Mouse (Mus musculus) layer of hippocampus, postnatal 36 days (tissue): ENCODE data around the gene Tuba4a. TPM values are rescaled to one million over a fixed set of nuclear protein-coding genes. Genes with fewer than 3 reads are reported as not detected.
"Not testable (repeated sequence)": the region's sequence is repeated elsewhere in the genome, so short reads cannot be mapped to it uniquely, and the experiment has no call there.

Experiments used
- DNase-seq, 2 experiments: peaks; one replicate each; pipeline ENCODE4 v3.0.0; 2022
- total RNA-seq, 2 experiments: library from RNA; stranded (reverse); gene quantifications; 2 replicates each; pipeline ENCODE4 v1.2.3; 2021

Gene Tuba4a
- total RNA-seq, 2 experiments from 2014 or later = 517 to 555 TPM

GRCm38 (mm10) chr1:75236117-75237050 lies 16.7 kb upstream of the Tuba4a start, which contains the start of gene Dnajb2:
Dnajb2 (plus strand) TSS chr1:75236406.
- DNase-seq = peak; percentile 82 to 83

- DNase-seq = peak in 1 of 2 experiments; percentile 71
These were observed 14.9 kb upstream of the Tuba4a start for GRCm38 (mm10) chr1:75234606-75235005.

GRCm38 (mm10) chr1:75232489-75232888 lies 12.8 kb upstream of the Tuba4a start:
- DNase-seq = not testable (repeated sequence)

GRCm38 (mm10) chr1:75231664-75232152 lies 12.0 kb upstream of the Tuba4a start, which contains the start of gene A630095N17Rik:
A630095N17Rik (minus strand) TSS chr1:75232102.
- DNase-seq = no peak

GRCm38 (mm10) chr1:75231224-75231623 lies 11.6 kb upstream of the Tuba4a start:
- DNase-seq = no peak

- no peak for DNase-seq
These were observed 10.8 kb upstream of the Tuba4a start for GRCm38 (mm10) chr1:75230335-75230994.

GRCm38 (mm10) chr1:75229158-75229557 lies 9.5 kb upstream of the Tuba4a start:
- DNase-seq = no peak

GRCm38 (mm10) chr1:75227653-75228052 lies 8.0 kb upstream of the Tuba4a start:
- DNase-seq = no peak

GRCm38 (mm10) chr1:75226138-75226537 lies 6.5 kb upstream of the Tuba4a start:
- no peak for DNase-seq

GRCm38 (mm10) chr1:75225473-75225872 lies 5.8 kb upstream of the Tuba4a start:
- DNase-seq = no peak

- no peak for DNase-seq
These were observed 3.9 kb upstream of the Tuba4a start for GRCm38 (mm10) chr1:75223532-75223931.

- no peak for DNase-seq
These were observed 3.3 kb upstream of the Tuba4a start for GRCm38 (mm10) chr1:75222926-75223325.

- DNase-seq = no peak
These were observed 1.9 kb upstream of the Tuba4a start for GRCm38 (mm10) chr1:75221538-75221937.

- DNase-seq = peak; percentile 90 to 91
These were observed 587 bp downstream of the Tuba4a start for GRCm38 (mm10) chr1:75219078-75219477.

GRCm38 (mm10) chr1:75218227-75219001 lies 1.3 kb downstream of the Tuba4a start:
- peak; percentile 55 to 61 for DNase-seq

- DNase-seq = peak in 1 of 2 experiments; percentile 45
These were observed 1.8 kb downstream of the Tuba4a start for GRCm38 (mm10) chr1:75217893-75218226.

GRCm38 (mm10) chr1:75216797-75217585 lies 2.7 kb downstream of the Tuba4a start:
- peak in 1 of 2 experiments; percentile 9 for DNase-seq

GRCm38 (mm10) chr1:75215785-75216184 lies 3.9 kb downstream of the Tuba4a start:
- peak in 1 of 2 experiments; percentile 9 for DNase-seq

- peak; percentile 65 to 69 for DNase-seq
These were observed 4.8 kb downstream of the Tuba4a start for GRCm38 (mm10) chr1:75214886-75215285.

- peak in 1 of 2 experiments; percentile 5 for DNase-seq
These were observed 5.2 kb downstream of the Tuba4a start for GRCm38 (mm10) chr1:75214442-75214841.

GRCm38 (mm10) chr1:75213096-75213495 lies 6.6 kb downstream of the Tuba4a start:
- no peak for DNase-seq
